Mouse (Mus musculus): ENCODE data around the gene Corin.

- TF ChIP-seq CTCF (IDR thresholded peaks at IDR 0.05; ENCODE audit: low read depth) (no peak), EP300 (IDR thresholded peaks at IDR 0.05; ENCODE audit: low read depth) (no peak)
These were observed 123.7 kb downstream of the Corin start for GRCm38 (mm10) chr5:72380616-72381015.
